Mouse (Mus musculus) E14TG2a.4 (cell line): ENCODE measurements around the gene Pwp1.
"Not testable (repeated sequence)": the region's sequence is repeated elsewhere in the genome, so short reads cannot be mapped to it uniquely, and the experiment has no call there.

Experiments
- CTCF ChIP-seq: conservative IDR thresholded peaks from 2 replicates; pipeline ENCODE4 v1.5.1; 2014; ENCODE audit warnings: low read length
- NANOG ChIP-seq: IDR thresholded peaks from 2 replicates; pipeline ENCODE4 v1.6.1; 2014; ENCODE audit warnings: borderline replicate concordance, low read length, mixed read lengths
- POU5F1 ChIP-seq: IDR thresholded peaks from 2 replicates; pipeline ENCODE4 v1.6.1; 2014; ENCODE audit warnings: low read length, borderline replicate concordance

GRCm38 (mm10) chr10:85822143-85822696 is 7.1 kb upstream of the Pwp1 start:
- TF ChIP-seq CTCF, NANOG, POU5F1: not testable (repeated sequence)
